Comparison of ENCODE assay signal across 29 mouse cellular contexts in genomic region chr4:40783049-40783448, GRCm38 (mm10).
"Had no signal": no experiment of that assay in that cellular context is flagged by ENCODE, and none has a peak within 500 bp of the region (broad histone marks: within the 10 kb centered on the region; RNA-seq: fewer than 3 reads in every experiment).

No protein-coding gene starts in this region.

- DNase-seq: left cerebral cortex, postnatal 4 days; liver; liver, embryonic 13.5 days; liver, postnatal 0 days; lung, adult 18-20 months; lung, adult 2 months; lung, embryonic 14.5 days; lung, postnatal 10 days; lung, postnatal 14 days; lung, postnatal 36 days; lung, postnatal 4 days; midbrain, embryonic 14.5 days had no signal

- H3K36me3 ChIP-seq: limb, embryonic 10.5 days; limb, embryonic 12.5 days; limb, embryonic 13.5 days; limb, embryonic 15.5 days; liver, embryonic 12.5 days; liver, embryonic 13.5 days; liver, embryonic 15.5 days; lung, embryonic 15.5 days; midbrain, embryonic 10.5 days; midbrain, embryonic 12.5 days; midbrain, embryonic 13.5 days; midbrain, embryonic 15.5 days had no signal

- H3K27ac ChIP-seq: left cerebral cortex, adult 2 months; limb, embryonic 10.5 days; limb, embryonic 12.5 days; limb, embryonic 13.5 days; limb, embryonic 15.5 days; liver, embryonic 12.5 days; liver, embryonic 13.5 days; liver, embryonic 14.5 days; lung, embryonic 15.5 days; midbrain, embryonic 10.5 days; midbrain, embryonic 12.5 days; midbrain, embryonic 13.5 days; midbrain, embryonic 15.5 days had no signal

- H3K27me3 ChIP-seq: limb, embryonic 12.5 days; limb, embryonic 13.5 days; limb, embryonic 15.5 days; liver, embryonic 12.5 days; liver, embryonic 13.5 days; liver, embryonic 15.5 days; lung, embryonic 15.5 days; midbrain, embryonic 12.5 days; midbrain, embryonic 13.5 days; midbrain, embryonic 15.5 days had no signal

- H3K4me3 ChIP-seq: left cerebral cortex, adult 2 months; limb, embryonic 10.5 days; limb, embryonic 12.5 days; limb, embryonic 13.5 days; limb, embryonic 15.5 days; liver, embryonic 12.5 days; liver, embryonic 13.5 days; liver, embryonic 15.5 days; lung, embryonic 15.5 days; megakaryocyte, embryonic 14.5 days; midbrain, embryonic 10.5 days; midbrain, embryonic 12.5 days; midbrain, embryonic 13.5 days; midbrain, embryonic 15.5 days; myocyte had no signal

- H3K4me1 ChIP-seq: midbrain, embryonic 10.5 days; midbrain, embryonic 12.5 days; midbrain, embryonic 13.5 days; midbrain, embryonic 15.5 days had no signal

- H3K9ac ChIP-seq: limb, embryonic 12.5 days; limb, embryonic 13.5 days; limb, embryonic 15.5 days; liver, embryonic 12.5 days; liver, embryonic 13.5 days; liver, embryonic 14.5 days; liver, embryonic 15.5 days; liver, postnatal 0 days; lung, embryonic 14.5 days; lung, embryonic 15.5 days; midbrain, embryonic 12.5 days; midbrain, embryonic 13.5 days; midbrain, embryonic 15.5 days had no signal

- ATAC-seq: liver, embryonic 12.5 days; liver, postnatal 0 days; lung, postnatal 0 days; midbrain, embryonic 13.5 days; midbrain, embryonic 15.5 days; midbrain, embryonic 16.5 days had no signal

- H3K9me3 ChIP-seq: limb, embryonic 10.5 days; limb, embryonic 12.5 days; limb, embryonic 13.5 days; limb, embryonic 15.5 days; liver, embryonic 12.5 days; liver, embryonic 13.5 days; liver, embryonic 15.5 days; lung, embryonic 15.5 days; megakaryocyte, embryonic 14.5 days; midbrain, embryonic 10.5 days; midbrain, embryonic 12.5 days; midbrain, embryonic 13.5 days; midbrain, embryonic 15.5 days had no signal
